Mouse (Mus musculus) monocyte, adult 5-6 weeks (primary cell): Measurements from ENCODE around the gene Trip4. TPM values are rescaled to one million over a fixed set of nuclear protein-coding genes. Genes with fewer than 3 reads are reported as not detected.

Source experiments
- total RNA-seq: library from RNA; stranded (forward); fragments of 200-1000, 200-491, 200-594 nt; gene quantifications from 3 replicates; pipeline ENCODE4 v1.2.3, GENCODE M21; 2017

The Trip4 gene
- total RNA-seq, 1 experiment from 2014 or later, result 33.5 TPM

Other genes starting within 250 kb of the Trip4 start
- gene Oaz2, start 240.8 kb downstream of the Trip4 start, total RNA-seq, result 72.0 to 107 TPM (median 78.2 TPM) in 3 replicates
- 3.3 to 5.2 TPM (median 4.8 TPM) in 3 replicates for gene Zfp609, start 81.2 kb downstream of the Trip4 start, total RNA-seq
- gene Pclaf, start 18.6 kb downstream of the Trip4 start, total RNA-seq, result 3.3 to 4.6 TPM (median 3.6 TPM) in 3 replicates
- gene Csnk1g1, start 130 bp upstream of the Trip4 start, total RNA-seq, result 23.0 to 65.0 TPM (median 38.0 TPM) in 3 replicates
- 628 to 744 TPM (median 641 TPM) in 3 replicates for gene Ppib, start 151.4 kb upstream of the Trip4 start, total RNA-seq
- 1.3 to 2.6 TPM (median 1.6 TPM) in 3 replicates for gene Snx22, start 160.9 kb upstream of the Trip4 start, total RNA-seq
- gene Snx1, start 217.8 kb upstream of the Trip4 start, total RNA-seq, result 118 to 143 TPM (median 135 TPM) in 3 replicates
- gene Ciao2a, start 217.8 kb upstream of the Trip4 start, total RNA-seq, result 112 to 213 TPM (median 210 TPM) in 3 replicates
- 15.3 to 32.1 TPM (median 19.4 TPM) in 3 replicates for gene Dapk2, start 249.4 kb upstream of the Trip4 start, total RNA-seq